Mouse (Mus musculus) small intestine, adult 2 months (tissue): ENCODE measurements around the gene H60b.

ENCODE experiments used
- CTCF ChIP-seq: fragments of 200-500 bp; IDR thresholded peaks from 2 replicates; pipeline ENCODE4 v1.5.1; 2012; ENCODE audit warnings: low read depth, mild to moderate bottlenecking, control low read depth, inconsistent platforms, low read length, moderate library complexity, mixed read lengths; ENCODE audit not compliant: insufficient replicate concordance, insufficient read length; ENCODE audit errors: extremely low read depth
- POLR2A ChIP-seq: fragments of 200-500 bp; IDR thresholded peaks from 2 replicates; pipeline ENCODE4 v1.6.1; 2012; ENCODE audit warnings: low read depth, mild to moderate bottlenecking, control low read depth, inconsistent platforms, low read length, moderate library complexity

DNA sequence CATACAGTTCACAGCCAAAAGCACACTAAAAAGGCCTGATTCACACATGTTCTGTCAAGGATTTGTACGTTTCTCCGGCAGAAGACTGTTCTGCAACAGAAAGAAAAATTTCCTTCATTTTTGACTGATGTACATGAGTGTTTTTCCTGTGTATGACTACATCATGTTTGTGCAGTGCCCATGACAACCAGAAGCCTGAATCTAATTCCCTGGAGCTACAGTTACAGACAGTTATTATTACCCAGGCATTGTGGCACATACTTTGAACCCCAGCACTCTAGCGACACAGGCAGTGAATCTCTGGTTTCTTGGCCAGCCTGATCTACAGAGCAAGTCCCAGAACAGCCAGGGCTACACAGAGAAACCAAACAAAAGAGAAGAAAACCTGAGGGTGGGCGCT, 147.4 kb downstream of the H60b start:
- no peak for TF ChIP-seq CTCF
- TF ChIP-seq POLR2A, result no peak
